Mouse (Mus musculus) adrenal gland, adult 18-20 months (tissue): ENCODE measurements around the gene Prrt1. TPM values are rescaled to one million over a fixed set of nuclear protein-coding genes. Genes with fewer than 3 reads are reported as not detected.

Experiments used
- DNase-seq, 2 experiments: peaks; one replicate each; pipeline ENCODE4 v3.0.0; 2021 to 2022; ENCODE audit warnings: low spot score in 2 of 2
- total RNA-seq, 2 experiments: library from RNA; stranded (reverse); gene quantifications; 1 replicate in 1 of 2; 2 replicates in 1 of 2; pipeline ENCODE4 v1.2.3; 2021

Gene Prrt1
- total RNA-seq, 2 experiments from 2014 or later: 10.4 to 17.9 TPM

GRCm38 (mm10) chr17:34596098-34596497 is 33.2 kb upstream of the Prrt1 start:
- DNase-seq: no peak

DNA sequence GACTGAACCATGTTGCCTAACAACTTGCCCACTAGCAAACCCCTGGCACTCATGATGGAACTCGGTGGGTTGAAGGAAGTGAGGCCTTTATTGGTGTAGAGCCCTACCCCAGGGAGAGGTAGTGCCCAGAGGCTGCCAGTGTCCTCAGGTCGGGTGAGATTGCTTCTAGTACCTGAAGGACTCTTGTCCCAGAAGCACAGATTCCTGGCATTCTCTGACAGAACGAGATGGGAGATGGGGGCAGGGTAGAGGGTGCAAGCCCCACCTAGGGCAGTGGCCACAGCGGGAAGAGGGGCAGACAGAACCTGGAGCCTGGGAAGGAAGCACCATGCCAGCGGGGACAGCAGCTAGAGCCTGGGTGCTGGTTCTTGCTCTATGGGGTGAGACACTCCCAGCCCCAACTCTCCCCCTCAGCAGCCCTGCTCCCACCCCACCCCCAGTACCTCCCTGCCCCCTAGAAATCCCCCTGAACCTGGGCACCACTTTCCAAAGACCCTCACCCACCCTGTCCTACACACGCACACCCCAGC is 31.7 kb upstream of the Prrt1 start, which contains the start of gene Ager:
Ager (plus strand) TSS at position 297 of the 530 bp plus-strand sequence.
- no peak for DNase-seq

GRCm38 (mm10) chr17:34599891-34600290 is 29.4 kb upstream of the Prrt1 start:
- no peak for DNase-seq

DNA sequence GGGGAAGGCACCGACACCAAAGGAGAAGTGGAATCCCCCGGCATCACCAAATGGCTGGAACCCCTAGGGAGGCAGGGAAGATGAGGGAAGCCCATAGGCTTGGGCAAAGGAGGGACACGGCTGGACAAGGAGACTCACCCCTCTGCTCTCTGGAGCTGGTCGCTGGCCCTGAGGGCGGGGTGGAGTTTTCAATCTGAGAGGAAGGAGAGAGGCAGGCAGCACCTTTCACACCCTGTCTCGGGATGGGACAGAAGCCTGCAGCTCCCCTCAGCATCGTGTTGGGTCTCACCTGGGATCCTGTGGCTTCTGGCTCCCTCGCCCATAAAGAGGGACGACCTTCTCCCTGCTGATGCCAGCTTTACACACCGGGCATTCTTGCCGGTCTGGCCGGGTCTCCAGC is 27.5 kb upstream of the Prrt1 start:
- DNase-seq: no peak

DNA sequence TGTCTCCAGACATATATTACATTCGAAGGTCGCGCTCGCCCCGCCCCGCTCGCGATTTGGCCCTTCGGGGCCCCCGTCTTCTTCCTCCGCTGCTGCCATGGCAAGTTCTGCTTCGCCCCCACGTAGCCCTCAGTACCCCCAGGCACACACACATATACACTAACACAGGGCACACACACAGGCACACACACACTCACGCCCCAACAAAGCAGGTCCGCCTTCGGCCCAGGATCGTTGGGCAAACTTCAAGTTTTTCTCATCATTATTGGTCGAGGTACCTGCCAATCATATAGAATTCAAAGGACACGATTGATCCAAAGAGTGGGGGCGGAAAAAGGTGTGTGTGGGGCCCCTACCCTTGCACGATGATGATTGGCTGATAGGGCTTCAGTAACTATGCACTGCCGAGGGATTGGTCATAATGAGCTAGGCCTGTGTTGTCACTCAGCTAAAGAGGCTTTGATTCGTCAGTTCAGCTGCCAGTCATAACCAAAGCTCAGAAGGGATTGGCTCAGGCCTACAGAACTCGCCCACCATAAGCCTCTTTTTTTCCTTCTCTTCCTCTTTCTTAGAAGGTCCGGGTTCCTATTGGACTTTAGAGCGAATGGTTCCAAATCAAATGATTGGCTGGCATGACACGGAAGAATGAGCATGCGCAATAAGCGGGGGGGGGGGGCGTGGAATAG is 25.8 kb upstream of the Prrt1 start, which contains the start of gene Rnf5:
Rnf5 (minus strand) TSS at position 316 of the 686 bp plus-strand sequence.
- DNase-seq: peak; percentile 90 to 92

- peak; percentile 90 to 93 for DNase-seq
Measured at GRCm38 (mm10) chr17:34604061-34604508, 25.2 kb upstream of the Prrt1 start, which contains the start of gene Agpat1. Agpat1 (plus strand) TSS chr17:34604262.

- DNase-seq: no peak
Measured at GRCm38 (mm10) chr17:34604511-34605237, 24.7 kb upstream of the Prrt1 start.

GRCm38 (mm10) chr17:34605609-34606008 is 23.7 kb upstream of the Prrt1 start:
- peak; percentile 95 for DNase-seq

- no peak for DNase-seq
Measured at GRCm38 (mm10) chr17:34606186-34607039, 22.9 kb upstream of the Prrt1 start.

DNA sequence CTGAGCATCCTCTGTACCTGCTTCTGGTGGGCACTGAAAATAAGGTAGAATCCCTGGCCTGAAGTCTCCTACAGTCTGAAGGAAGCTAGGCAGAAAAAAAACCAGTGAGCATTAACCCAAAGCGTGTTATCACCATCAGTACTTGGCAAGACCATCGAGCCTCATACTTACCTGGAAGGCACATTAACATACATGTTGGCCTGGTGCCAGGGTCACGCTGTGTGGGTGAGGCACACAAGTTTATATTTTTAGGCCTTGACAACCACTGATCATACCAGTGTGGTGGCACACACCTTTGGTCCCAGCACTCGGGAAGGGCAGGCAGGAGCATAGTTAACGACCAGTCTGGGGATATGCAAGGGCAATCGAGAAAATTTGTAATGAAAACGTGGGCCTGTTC is 21.3 kb upstream of the Prrt1 start:
- DNase-seq: no peak

DNA sequence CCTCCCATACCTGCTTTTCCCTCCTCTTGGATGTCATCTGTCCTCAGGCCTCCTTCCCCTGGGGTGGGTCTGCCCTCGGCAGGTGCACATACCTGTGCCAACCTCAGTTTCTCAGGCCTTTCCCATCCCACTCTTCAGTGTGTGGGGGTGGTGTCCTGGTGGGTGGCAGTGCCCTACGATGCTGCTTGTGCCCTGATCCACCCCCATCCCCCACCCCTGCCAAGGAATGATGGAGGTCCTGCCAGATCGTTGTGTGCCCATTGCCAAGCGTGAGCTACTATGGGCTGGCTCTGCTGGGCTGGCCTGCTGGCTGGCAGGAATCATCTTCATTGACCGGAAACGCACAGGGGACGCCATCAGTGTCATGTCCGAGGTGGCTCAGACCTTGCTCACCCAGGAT is 18.3 kb upstream of the Prrt1 start:
- no peak for DNase-seq

DNA sequence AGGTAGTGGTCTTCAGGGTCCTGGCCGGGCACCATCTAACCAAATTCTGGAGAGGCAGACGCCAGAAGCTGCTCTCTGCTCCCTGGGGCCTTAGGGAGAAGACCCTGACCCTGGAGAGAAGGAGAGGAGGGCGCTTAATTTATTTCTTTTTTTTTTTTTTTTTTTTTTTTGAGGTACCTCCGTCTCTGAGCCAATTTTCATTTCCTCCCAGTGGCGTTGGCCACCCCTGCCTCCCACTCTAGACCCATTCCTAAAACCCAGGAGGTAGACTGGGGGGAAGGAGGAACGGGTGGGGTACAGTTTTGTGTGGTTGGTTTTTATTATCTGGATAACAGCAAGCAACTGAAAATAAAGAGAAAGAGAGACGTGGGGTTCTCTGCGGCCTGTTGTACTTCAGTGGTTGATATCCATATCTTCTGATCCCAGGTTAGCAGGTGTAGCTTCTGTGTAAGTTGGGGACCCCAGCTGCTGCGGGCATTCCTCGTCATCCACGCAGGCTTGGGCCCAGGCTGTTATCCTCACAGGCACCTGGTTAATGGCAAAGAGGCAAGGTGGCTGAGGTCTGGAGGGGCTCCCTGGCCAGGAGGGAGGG is 16.2 kb upstream of the Prrt1 start:
- no peak for DNase-seq

DNA sequence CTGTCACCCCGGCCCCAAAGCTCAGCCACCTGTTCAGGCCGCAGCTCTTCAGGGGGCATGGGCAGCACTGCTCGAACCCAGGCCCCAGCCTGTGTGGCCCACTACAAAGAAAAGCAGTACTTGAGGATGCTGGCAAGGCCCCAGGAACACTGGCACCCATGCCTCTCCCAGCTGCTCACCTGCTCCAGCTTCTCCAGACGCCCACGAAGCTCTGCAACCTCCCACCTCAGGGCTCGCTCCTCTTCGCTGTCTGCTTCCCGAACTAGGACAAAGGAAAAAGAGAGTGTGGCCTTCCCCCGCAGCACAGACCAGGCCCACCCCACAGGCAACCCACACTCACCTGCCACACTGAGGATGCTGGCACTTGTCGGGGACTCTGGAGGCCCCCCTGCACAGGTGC is 15.5 kb upstream of the Prrt1 start:
- DNase-seq: no peak

GRCm38 (mm10) chr17:34615871-34616270 is 13.5 kb upstream of the Prrt1 start, which contains the start of gene Egfl8:
Egfl8 (minus strand) TSS chr17:34615971.
- DNase-seq: no peak

DNA sequence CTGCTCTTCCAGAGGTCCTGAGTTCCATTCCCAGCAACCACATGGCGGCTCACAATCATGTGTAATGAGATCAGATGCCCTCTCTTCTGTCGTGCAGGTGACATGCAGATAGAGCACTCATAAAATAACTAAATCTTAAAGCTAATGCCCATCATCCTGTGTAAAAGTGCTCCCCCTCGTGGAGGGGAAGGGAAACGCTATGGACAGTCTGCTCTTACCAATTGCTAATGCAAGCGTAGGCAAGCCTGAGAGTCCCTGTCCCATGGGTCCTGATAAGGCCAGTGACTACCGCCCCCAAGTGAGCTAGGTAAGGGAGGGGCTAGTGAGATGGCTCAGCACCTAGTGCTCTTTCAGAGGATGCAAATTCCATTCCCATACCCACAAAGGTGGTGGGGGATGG is 10.3 kb upstream of the Prrt1 start:
- peak; percentile 70 to 74 for DNase-seq

- no peak for DNase-seq
Measured at GRCm38 (mm10) chr17:34621006-34621405, 8.3 kb upstream of the Prrt1 start.

- DNase-seq: no peak
Measured at GRCm38 (mm10) chr17:34623161-34623560, 6.2 kb upstream of the Prrt1 start.

DNA sequence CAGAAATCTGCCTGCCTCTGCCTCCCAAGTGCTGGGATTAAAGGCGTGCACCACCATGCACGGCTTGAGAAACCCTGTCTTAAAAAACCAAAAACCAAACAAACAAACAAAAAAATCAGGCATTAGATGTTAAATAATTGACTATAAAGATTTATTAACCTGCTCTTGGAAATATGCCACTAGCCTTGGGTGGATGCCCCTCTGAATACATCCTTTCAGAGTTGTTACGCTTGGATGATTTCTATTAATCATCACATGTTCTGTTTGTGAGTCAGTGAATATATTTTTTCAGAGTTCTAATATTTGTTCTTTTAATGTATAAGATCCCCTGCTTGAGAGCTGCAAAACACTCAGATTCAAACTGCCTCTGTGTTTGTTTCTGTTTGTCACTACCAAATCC is 4.4 kb upstream of the Prrt1 start:
- DNase-seq: no peak

- DNase-seq: no peak
Measured at GRCm38 (mm10) chr17:34626062-34626772, 3.1 kb upstream of the Prrt1 start.

DNA sequence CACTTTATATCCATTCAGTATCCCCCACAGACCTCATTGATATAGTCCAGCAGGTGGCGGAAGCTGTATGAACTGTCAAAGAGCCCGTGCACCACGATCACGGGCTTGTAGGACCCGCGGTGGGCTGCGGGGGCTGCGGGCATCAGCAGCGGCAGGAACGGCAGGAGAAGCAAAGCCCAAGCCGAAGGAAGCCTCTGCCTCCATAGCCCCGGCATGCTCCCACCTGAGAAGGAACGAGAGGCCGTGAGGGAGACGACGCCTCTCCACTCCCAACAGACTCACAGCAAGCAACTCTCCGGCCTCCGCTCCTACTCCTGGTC is 2.6 kb upstream of the Prrt1 start:
- DNase-seq: no peak
